8 mouse cellular contexts compared by ENCODE assay signal in the genomic region with DNA sequence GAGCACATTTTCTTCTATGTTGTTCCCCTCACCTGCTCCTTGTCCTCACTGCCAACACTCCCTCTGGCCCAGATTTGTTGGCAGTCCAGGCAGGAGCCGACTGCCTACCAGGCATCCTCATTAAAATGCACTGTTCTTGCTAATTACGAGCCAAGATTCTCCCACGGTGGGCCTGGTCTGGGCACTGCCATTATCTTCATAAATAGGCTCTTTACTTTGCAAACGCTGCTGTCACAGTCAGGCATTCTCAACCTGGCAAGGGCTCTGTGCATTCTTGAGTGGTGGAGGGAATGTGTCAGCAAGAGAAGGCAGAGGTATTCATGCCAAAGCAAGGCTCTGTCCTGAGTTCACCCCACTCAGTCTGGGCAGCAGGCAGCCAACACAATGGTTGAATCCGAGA. TPM values are rescaled to one million over a fixed set of nuclear protein-coding genes. Genes with fewer than 3 reads are reported as not detected.
DNase-seq lines count a peak whose midpoint lies in the region; ATAC-seq and TF ChIP-seq lines count a peak whose summit lies in the region.

No protein-coding gene starts in this region.

- peak; percentile 43 for DNase-seq in adrenal gland, postnatal 10 days
- DNase-seq in cerebellum, adult 18-20 months: peak; percentile 83 to 90
- DNase-seq in frontal cortex, postnatal 25 days (ENCODE audit: low spot score in 2 of 2): peak; percentile 44 to 59
- peak; percentile 37 for DNase-seq in kidney, postnatal 10 days
- peak; percentile 61 for DNase-seq in lung, adult 2 months
- peak; percentile 83 to 90 for DNase-seq in right cerebral cortex, postnatal 36 days (ENCODE audit: low spot score in 2 of 2)
- no peak for DNase-seq in c-Kit-positive CD71-positive TER-119-positive erythroid progenitor cells, embryonic 14.5 days (ENCODE audit: low spot score)

- no peak overlapping the region for H3K4me3 ChIP-seq in lung, adult 2 months (replicated peaks; ENCODE audit: extremely low read depth, low read depth, low read length)

- WGBS in lung, adult 2 months: 40% methylated on average over 5 of the region's 5 CpGs

- no peak for TF ChIP-seq POLR2A in lung, adult 2 months (IDR thresholded peaks at IDR 0.05; ENCODE audit: borderline replicate concordance, extremely low read depth, low read depth, low read length)

- TF ChIP-seq CTCF in lung, adult 2 months (IDR thresholded peaks at IDR 0.05; ENCODE audit: insufficient read depth, low read length): no peak

- peaks cover 10% of the 10 kb centered on the region for H3K4me1 ChIP-seq in lung, adult 2 months (ENCODE audit: control insufficient read depth, insufficient read depth, low read length)

- no peak for ATAC-seq in megakaryocyte-erythroid progenitor cell, adult 5-6 weeks (replicated peaks; ENCODE audit: low FRiP score, low TSS enrichment, poor library complexity, severe bottlenecking)

RNA-seq across cellular contexts. Expression of gene Sorl1, which starts 59.4 kb away (rescaled TPM):
- total RNA-seq in adrenal gland, postnatal 10 days (2021): 10 to 100 TPM; 10.4 to 17.5 TPM
- 55.1 and 77.9 TPM in 2 replicates for polyA plus RNA-seq in lung, adult 2 months (2012; rRNA removed)
- total RNA-seq in megakaryocyte-erythroid progenitor cell, adult 5-6 weeks (2014; fragmentation: Nextera tagmentation): 1.4 and 1.6 TPM in 2 replicates
- total RNA-seq in megakaryocyte-erythroid progenitor cell, adult 5-6 weeks (2017): 1.4 and 1.7 TPM in 2 replicates

Comparison
In these comparisons a context has a peak if more than half of its experiments do, and no peak if none do; other contexts are left out.
1. RNA of gene Sorl1, which starts 59.4 kb away (total RNA-seq): 10.4 to 17.5 TPM in adrenal gland, postnatal 10 days; 1.4 to 1.7 TPM in megakaryocyte-erythroid progenitor cell, adult 5-6 weeks; every median in the first group is over 4 times any median in the second.